Mouse (Mus musculus): ENCODE measurements around the gene Mybl2. TPM values are rescaled to one million over a fixed set of nuclear protein-coding genes. Genes with fewer than 3 reads are reported as not detected.
A peak's percentile ranks its signal among the peaks of the same experiment; 100 is the strongest.
"Not testable (repeated sequence)": the region's sequence is repeated elsewhere in the genome, so short reads cannot be mapped to it uniquely, and the experiment has no call there.

Gene Mybl2
- 1 to 10 TPM; 3.4 to 4.4 TPM for polyA plus RNA-seq (2017; shearing (Covaris generic))

DNA sequence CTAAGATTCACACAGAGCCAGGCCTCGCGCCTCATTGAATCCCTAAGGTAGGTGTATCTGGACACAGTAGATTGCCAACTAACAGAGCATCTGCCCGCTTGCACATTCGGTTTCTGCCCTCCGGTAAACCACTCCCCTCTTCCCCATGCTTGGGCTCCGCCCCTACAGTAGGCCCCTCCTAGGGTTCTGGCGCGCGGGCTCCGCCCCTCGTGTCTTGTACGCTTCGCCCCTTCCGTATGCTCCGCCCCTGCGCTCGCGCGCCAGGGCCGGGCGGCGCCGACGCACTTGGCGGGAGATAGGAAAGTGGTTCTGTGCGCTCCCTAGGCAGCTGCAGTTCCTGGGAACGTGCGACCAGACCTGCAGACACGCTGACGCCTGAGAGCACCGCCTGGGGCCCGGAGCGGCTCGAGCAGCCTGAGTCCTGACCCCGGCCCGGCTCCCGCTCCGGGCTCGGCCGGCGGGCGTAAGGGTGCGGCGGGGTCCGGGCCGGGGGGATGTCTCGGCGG lies at the start of gene Mybl2:
Mybl2 (plus strand) TSS at position 353 of the 506 bp plus-strand sequence.
- ATAC-seq: peak; percentile 100

DNA sequence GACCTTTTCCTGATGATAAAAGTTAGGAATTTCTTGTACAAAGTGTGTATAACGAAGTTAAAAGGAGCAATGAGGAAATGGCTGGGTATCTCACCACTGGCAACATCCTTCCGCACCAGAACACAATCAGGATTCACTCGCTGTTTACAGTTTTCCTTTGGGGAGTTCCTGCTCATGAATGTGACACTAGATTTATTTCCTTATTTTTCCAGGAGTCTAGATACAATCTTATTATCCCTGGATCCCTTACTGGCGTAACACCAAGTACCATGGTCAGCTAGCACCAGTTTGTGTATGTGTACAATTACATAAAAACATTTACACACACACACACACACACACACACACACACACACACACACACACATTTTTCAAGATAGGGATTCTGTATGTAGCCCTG lies 47.2 kb upstream of the Mybl2 start:
- no peak for ATAC-seq

DNA sequence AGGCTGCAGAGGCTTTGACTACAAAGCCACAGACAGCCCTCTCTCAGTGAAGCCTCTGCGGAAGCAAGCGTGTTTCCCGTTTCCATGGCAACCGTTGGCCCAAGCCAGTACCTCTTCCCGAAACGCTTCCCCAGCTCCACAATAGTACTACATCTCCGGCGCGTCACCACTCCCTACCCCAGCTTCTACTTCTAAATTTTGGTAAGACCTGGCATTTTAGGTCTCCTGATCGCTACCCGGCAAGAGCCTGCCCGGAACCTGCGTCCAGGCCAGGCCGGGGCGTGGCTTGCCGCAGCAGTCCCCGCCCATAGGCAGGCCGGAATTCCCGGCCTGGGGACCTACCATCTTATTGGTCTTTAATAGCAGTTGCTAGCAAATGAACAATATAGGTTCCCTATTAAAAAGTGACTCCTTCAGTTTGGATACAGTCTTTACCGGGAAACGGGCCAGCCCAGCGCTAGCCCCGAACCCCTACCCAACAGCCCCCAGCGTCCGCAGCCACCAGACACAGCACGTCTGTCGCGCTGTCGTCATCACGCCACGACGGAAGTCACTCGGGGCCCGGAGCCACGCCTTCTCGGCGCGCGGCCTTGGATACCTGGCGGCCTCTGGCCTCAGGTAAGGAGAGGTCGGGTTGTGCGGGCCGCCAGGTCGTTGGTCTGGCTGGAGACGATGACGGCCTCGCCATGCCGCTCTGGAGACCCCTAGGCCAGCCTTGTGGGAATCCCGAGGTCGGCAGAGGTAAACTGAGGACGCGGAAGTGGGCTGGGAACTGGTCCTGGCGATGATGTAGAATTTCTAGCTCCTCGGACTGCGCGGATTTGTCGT lies 37.4 kb upstream of the Mybl2 start, which contains the start of gene Ift52:
Ift52 (plus strand) TSS at position 439 of the 828 bp plus-strand sequence.
- peak; percentile 92 for ATAC-seq

DNA sequence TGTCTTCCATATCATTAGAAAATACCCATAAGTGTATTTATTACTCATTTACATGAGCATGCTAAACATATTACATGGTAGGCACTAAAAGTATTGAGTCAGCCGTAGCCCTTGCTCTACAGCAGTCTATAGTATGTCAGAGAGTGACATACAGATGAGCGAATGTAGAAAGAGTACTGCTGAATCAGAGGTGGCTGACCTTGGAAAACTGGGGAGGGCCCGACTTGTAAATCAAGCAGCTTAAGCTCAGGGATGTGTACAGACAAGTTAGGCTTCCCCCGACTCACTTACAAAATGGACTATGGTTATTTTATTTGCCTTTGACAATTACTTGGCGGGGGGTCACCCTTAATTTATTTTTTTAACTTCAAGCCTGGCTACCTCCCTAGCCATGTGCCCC lies 23.2 kb upstream of the Mybl2 start:
- ATAC-seq: no peak

DNA sequence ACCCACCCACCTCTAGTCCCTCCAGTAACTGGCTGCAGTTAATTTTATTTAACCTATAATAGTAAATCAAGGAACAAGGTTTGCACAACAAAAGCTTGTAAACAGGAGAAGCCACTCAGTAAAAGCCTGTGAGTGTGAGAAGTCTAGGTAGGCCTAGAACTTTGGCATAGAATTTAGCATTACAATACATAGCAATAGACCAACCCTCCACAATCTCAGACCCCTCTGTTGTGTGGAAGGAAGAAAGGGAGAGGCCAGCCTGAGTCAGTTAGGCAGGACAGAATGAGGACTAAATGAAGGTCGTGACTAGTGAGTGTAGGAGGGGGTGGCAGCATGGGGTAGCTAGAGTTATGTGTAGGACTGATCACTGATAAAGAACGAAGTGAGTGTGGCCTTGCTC lies 22.7 kb upstream of the Mybl2 start:
- ATAC-seq: no peak

DNA sequence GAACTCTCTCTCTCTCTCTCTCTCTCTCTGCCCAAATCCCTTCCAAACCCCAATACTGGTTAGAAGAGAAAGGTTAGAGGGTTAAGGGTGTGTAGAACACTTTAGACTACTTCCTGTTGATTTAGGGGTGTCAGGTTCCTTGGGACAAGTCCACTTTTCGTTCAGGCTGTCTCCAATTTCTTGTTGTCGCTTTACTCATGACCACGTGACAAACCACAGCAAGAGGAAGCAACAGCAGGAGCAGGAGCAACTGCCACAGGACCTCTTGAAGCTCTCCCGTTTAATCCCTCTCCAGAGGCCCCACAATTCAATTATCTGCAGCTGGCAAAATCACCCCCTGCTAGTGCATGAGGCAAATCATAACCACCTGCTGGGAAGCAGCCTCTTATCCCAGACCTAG lies 21.9 kb upstream of the Mybl2 start:
- ATAC-seq: no peak

DNA sequence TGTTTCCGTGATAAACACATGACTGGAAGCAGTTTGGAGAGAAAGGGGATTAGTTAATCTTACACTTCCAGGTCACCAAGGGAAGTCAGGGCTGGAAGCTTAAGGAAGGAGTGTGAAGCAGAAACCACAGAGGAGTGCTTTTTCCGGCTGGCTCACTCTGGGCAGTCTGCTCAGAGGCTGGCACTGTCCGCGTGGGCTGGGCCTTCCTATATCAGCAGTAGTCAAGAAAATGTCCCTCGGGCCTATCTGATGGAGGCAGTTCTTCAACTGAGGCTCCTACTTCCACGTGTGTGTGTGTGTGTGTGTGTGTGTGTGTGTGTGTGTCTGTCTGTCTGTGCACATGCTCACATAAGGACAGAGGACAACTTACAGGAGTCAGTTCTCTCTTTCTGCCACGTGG lies 14.5 kb upstream of the Mybl2 start:
- no peak for ATAC-seq

DNA sequence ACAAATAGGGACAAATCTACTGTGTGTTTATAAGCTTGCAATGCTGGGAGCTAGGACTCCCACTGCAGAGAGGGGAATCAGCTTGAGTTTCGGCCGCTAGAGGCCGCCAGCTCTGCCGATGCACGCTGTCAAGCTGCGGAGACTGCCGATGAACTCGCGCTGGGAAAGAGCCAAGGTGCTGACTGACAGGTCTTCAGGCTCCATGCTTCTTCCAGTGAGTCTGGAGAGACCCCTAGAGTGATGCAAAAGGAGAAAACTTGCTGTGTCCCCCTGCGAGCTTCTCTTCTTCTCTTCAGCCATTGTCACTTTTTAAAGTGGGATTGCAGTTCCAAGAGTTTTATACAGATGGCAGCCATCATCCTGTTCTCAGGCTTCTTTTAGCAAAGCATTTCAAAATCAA lies 6.4 kb upstream of the Mybl2 start:
- peak; percentile 88 for ATAC-seq

DNA sequence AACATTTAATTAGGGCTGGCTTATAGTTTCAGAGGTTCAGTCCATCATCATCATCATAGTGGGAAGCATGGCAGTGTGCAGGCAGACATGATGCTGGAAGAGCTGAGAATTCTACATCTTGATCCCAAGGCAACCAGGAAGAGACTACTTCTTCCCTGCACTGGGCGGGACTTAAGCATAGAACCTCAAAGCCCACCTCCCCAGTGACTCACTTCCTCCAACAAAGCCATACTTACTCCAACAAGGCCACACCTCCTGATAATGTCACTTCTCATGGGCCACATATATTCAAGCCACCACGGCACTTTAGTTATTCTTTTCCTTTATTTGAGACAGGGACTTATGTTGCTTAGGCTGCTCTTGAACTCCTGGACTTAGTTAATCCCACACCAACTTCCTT lies 5.4 kb upstream of the Mybl2 start:
- no peak for ATAC-seq

DNA sequence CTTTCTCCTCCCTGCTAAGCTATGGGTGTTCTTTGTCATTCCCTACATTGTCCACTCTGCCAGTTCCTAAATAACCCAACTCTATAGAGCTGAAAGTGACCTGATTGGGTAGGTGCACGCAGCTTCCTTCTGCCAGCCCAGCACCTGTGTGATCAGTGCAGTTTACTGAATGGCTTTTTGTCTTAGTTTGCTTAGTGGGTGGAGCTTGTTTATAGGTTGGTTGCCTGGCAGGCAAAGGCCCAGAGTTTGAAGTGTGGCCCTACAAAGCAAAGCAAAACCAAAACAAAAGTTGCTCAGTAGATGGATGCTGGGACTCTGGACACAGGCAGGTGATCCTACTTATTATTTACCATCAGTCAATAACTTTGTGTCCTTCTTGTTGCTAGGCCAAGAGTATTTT lies 2.8 kb upstream of the Mybl2 start:
- ATAC-seq: no peak

DNA sequence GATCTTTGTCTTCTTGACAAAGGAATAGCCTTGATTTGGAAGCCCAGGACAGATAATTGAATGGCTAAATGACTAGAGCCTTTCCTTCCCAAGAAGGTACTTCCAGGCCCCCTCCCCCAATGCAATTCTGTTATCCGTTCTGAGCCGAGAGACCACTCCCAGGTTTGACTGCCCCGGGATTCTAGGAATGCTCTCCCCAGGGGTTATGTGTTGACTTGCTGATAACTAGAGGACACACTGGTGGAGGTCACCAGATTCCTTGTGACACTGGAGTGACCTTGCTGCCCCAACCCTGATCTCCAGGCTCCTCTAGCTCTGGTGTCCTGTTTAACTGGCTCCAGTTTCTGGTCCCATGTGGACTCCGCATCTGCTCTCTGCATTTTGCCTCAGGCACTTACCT lies 2.4 kb upstream of the Mybl2 start:
- ATAC-seq: no peak

DNA sequence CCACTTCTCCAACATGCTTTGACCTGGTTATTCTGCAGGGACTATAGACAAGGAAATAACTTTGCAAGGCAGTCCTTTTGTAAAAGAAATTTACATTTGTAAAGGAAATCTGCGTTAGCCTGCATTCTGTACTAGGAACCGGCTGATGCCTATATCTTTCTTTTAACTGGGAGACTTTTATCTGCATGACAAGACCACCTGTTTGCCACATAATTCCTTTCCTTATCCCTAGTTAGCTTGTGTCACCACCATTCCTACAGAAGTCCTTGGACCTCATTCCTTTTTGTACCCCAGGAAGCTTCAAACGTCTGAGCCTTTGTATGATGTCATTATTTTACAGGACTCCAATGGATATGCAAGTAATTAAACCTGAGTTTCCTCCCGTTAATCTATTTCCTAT lies 1.7 kb upstream of the Mybl2 start:
- ATAC-seq: no peak

DNA sequence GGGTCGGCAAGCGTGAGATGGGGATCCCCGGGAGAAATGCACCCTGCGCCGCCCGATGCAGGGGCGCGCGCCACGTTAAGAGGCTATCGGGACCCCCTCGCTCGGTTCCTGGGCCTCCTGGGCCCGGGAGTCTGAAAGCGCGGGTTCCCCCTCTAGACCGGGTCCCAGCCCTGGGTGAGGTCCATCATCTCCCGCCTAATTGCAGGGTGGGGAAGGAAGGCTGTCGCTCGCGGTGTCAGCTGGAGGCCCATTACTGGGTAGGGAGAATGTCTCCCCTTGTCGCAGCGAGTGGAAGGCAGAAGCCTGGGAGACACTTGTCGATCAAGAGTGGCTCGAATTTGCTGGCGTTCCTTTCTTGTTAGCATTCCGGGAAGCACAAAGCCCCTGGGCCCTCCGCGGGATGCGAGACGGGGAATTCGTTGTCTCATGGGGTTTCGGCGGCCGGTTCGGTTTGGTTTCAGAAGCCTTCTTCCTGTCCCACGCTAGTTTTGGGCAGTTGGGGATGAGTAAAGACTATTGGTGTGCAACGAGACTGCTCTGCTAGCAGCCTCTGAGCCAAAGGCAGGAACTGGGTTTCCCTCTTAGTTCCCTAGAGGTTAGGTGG lies 506 bp downstream of the Mybl2 start:
- no peak for ATAC-seq

DNA sequence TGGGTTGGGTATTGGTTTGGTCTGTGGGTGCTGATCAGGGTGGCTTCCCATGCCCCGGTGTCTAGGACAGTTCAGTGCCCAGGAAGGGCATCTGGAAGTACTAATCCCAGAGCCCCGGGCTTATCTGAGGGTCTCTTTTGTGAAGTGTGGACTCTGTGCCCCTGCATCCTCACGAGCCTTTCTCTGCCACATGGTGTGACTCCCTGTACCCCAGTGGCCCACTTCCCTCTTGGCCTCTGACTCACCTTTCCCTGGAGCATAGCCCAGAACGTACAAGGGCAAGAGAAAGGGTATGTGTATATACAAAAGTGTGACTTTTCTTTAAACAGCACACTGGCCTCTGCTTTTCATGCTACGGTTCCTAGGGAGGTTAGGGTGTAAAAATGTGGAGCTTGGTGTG lies 1.2 kb downstream of the Mybl2 start:
- ATAC-seq: no peak

DNA sequence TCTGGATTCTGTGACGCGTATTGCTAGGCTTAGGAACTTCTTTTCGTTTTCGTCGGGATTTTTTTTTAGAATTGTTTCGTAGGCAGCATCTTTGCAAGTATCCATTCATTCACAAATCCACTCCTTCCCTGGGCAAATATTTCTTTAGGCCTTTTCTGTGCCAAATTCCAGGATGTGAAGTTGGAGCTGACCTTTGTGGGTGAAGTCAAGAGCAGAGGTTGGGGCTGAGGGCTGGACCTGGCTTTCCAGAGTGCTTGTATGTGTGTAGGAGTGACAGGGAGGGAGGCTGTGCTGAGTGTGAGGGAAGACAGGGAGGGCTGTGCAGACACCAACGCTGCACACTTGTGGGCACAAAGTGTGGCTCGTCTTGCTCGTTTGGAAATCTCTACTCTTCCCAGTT lies 2.1 kb downstream of the Mybl2 start:
- no peak for ATAC-seq

DNA sequence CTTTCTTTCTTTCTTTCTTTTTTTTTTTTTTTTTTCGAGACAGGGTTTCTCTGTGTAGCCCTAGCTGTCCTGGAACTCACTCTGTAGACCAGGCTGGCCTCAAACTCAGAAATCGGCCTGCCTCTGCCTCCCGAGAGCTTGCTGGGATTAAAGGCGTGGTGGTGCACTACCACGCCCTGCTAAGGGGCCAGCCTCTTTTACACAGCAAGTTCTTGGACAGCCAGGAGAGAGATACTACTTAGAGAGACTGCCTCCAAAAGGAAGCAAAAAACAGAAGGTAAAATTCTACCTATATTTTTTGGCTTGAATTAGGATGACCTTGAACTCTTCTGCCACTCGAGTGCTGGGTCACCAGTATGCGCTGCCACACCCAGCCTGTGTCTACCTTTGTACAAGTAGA lies 4.5 kb downstream of the Mybl2 start:
- not testable (repeated sequence) for ATAC-seq

DNA sequence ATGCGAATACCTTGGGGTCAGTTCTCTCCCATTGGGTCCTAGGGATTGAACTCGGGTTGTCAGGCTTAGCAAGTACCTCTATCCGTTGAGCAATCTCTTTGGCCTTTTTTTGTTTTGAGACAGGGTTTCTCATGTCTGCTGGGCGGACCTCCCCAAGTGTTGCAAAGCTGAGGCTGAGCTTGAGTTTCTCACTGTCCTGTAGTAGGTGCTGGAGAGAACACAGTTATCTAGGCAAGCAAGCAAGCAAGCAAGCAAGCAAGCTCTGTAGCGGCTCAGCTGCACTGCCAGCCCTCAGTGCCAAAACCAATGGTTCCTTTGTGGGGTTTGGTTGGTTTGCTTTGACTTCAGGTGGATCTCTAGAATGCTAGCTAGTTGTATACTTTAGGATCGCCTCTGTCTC lies 6.1 kb downstream of the Mybl2 start:
- ATAC-seq: no peak

DNA sequence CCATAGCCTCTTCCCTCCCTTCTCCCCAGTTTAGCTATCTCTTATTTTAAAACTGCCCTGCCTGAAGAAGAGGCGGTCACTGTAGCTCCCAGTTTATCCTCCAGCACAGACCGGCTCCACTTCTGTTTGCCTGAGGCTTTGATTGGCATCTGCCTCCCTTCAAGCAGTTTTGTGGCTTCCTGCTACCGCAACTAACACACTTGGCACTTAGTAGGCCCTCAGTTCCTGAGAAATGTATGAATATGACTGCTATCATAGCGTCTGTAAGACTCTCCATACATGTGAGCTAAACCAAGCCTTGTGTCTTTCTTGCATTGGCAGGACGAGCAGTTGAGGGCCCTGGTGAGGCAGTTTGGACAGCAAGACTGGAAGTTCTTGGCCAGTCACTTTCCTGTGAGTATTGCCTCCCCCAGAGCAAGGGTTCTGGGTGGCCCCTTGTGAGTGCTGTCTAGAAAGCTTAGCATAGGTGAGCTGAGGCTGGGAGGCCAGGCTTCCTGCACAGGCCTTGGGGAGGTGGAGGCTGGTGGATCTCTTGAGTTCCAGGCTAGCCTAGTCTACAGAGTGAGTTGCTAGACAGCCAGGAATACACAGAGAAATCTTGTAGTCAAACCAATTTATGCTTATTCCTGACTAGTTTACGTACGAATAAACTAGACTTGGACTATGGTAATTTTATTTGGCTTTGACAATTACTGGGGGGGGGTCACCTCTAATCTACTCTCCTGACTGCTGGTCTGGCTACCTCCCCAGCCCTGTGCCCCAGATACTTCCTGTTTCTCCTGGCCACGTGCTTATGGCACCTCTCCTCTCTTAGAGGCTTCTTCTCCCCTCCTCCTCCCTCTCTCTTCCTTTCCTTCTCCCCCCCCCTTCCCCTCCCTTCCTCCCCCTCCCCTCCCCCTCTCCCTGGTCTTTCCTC lies 7.0 kb downstream of the Mybl2 start:
- no peak for ATAC-seq

DNA sequence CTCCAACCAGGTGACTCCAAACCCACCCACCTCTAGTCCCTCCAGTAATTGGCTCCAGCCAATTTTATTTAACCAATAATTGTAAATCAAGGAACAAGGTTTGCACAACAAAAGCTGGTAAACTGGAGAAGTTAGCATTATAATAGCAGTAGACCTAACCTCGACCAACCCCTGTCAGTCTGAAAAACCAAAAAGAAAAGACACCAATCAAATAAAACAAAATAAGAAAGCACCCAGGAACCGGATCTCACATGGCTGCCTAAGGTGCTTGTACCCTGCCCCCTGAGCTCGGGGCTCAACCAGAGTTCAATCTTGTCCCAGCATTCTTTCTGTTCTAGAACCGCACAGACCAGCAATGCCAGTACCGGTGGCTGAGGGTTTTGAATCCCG lies 7.6 kb downstream of the Mybl2 start:
- ATAC-seq: no peak

DNA sequence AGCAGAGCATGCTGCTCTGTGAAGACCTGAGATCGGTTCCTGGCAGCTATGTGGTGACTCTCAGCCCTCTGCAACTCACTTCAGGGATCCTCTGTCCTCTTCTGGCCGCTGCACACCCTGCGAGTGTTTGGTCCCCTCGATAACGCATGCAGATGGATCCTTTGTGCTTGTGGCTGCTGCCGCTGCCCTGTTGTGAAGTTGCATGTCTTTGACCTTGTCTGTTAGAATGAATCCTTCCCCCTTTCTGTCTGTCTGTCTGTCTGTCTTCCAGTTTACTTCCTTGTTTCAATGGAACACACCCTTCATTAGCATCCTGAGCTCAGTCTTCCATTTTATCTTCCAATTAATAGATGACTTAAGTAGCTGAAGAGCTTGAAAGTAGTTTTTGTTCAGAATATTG lies 11.8 kb downstream of the Mybl2 start:
- ATAC-seq: no peak

DNA sequence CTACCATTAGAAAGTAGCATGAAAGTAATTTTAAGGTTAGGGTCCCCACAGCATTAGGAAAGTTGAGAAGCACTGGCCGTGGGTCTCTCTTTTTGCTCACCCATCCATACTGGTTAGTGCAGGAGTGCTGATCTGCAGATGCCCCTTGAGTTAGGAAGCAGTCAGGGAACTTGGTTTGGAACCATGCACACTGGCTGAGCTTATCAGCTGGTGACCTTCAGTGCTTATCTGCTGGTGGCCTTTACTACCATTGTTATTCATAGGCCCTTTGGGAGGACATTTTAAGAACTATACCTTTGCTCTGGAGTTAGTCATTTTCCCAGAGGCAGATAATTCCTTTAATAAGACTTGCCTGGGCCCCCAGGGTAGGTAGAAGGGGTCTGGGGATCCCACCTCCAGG lies 12.7 kb downstream of the Mybl2 start:
- no peak for ATAC-seq

DNA sequence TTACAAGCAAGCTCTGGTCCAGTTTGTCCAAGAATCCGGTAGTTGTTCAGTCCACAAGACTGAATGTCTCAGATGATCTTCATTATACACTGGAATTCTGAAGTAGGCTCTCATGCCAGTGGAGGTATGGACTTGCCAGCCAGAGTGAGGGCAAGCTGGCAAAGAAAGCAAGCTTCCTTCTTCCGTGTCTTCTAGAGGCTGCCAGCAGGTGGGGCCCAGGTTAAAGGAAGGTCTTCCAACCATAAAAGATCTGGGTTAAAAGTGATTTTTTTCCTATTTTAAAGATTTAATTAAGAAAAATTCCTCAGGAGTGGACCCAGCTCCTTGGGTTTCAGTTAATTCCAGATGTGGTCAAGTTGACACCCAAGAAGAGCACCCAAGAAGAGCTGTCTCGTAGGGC lies 15.7 kb downstream of the Mybl2 start:
- ATAC-seq: no peak

DNA sequence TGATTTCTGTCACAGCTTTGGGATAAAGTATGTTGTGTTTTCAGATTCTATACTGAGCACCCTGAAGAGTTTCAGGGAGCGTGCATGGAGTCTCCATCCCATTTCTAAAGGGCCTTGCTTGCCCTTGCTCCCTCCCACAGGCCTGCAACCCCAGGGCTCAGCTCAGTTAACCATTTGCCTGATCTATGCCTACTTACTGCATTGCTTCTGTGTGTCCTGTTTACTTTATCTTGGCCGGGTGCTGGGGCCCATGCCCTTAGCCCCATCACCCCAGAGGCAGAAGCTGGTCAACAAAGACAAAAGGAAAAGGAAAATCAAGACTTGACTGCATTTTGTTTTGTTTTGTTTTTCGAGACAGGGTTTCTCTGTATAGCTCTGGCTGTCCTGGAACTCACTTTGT lies 17.1 kb downstream of the Mybl2 start:
- no peak for ATAC-seq

Measured in CD4-positive, CD25-positive, alpha-beta regulatory T cell, adult 4 months (primary cell).